Mouse (Mus musculus) kidney, adult 2 months (tissue): ENCODE measurements around the gene Piga.

Source experiments
- CTCF ChIP-seq: fragments of 200-500 bp; conservative IDR thresholded peaks from 2 replicates; pipeline ENCODE4 v1.5.1; 2011; ENCODE audit warnings: low read depth, mild to moderate bottlenecking, control low read depth, low read length, moderate library complexity, mixed read lengths; ENCODE audit not compliant: insufficient read depth, insufficient read length
- POLR2A ChIP-seq: fragments of 200-500 bp; IDR thresholded peaks from one replicate; pipeline ENCODE4 v1.6.1; 2011; ENCODE audit warnings: low read depth, low read length, control low read depth

DNA sequence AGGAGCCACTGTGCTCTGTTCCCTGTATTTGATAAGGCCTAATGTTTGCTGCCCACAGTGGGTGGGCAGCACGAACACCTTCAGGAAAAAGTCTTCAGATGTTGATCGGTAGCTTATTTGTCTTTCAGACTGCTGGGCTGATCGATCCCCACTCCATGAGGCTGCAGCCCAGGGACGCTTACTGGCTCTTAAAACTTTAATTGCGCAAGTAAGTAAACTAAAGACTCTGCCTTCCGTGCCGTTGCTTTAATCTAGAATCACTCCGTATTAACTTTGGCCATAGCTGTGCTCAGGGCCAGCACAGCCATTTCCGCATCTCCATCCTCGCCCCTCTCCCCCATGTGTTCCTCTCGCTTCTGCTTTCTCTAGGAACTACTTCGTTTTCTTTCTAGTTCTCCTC lies 26.0 kb downstream of the Piga start:
- TF ChIP-seq CTCF (no peak), POLR2A (no peak)
